Mouse (Mus musculus): ENCODE measurements around the gene Dnah9. TPM values are rescaled to one million over a fixed set of nuclear protein-coding genes. Genes with fewer than 3 reads are reported as not detected.

The Dnah9 gene
- polyA plus RNA-seq, 1 experiment, result not detected

DNA sequence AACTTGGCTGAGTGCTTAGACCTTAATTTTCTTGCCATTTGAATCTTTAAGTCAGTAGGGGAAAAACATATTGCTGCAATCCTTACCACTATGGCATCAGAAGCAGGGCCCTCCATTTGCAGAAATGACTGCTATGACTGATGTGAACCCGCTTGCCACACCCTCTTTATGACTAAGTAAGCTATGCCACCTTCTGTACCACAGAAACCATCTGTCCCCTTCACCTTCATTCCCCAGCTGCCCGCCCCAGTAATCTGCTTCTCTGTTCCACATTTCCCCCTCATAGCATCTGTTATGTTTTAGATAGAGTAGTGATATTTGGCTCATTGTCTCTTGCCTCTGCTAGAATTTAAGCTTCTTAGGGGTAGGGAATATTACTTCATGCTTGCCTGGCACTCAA is 237.6 kb downstream of the Dnah9 start:
- TF ChIP-seq CTCF (IDR thresholded peaks at IDR 0.05; ENCODE audit: low read depth, low read length) (no peak), POLR2A (IDR thresholded peaks at IDR 0.05; ENCODE audit: borderline replicate concordance, low read depth, low read length) (no peak)
- no peaks in the 10 kb centered on the region for H3K4me1 ChIP-seq (ENCODE audit: control insufficient read depth, insufficient read depth, low read length)
- no peak overlapping the region for H3K27ac ChIP-seq (ENCODE audit: insufficient read depth, low read depth, low read length)
- no peak overlapping the region for H3K4me3 ChIP-seq (ENCODE audit: insufficient read depth, low read length)

DNA sequence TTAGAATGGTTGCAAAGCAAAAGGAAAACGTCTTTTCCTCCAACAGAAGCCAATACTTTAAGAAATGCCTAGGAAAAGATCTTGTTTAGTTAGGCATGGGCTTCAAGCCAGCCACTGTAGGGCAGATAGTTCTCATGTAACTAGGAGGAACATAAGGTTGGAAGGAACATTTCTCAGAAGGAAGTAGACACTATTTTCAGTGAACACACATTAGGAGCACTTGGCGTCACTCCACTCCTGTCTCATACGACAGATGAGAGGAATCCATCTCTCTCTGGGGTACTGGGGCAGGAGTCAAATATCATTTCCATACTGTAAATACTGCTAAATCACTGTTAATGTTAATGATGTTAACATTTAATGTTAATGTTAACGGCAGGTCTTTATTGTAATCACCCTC is 238.0 kb downstream of the Dnah9 start:
- Histone ChIP-seq H3K27ac (ENCODE audit: insufficient read depth, low read depth, low read length) (no peak overlapping the region), H3K4me1 (ENCODE audit: control insufficient read depth, insufficient read depth, low read length) (no peaks in the 10 kb centered on the region)
- TF ChIP-seq CTCF (IDR thresholded peaks at IDR 0.05; ENCODE audit: low read depth, low read length), result no peak
- no peak for TF ChIP-seq POLR2A (IDR thresholded peaks at IDR 0.05; ENCODE audit: borderline replicate concordance, low read depth, low read length)

DNA sequence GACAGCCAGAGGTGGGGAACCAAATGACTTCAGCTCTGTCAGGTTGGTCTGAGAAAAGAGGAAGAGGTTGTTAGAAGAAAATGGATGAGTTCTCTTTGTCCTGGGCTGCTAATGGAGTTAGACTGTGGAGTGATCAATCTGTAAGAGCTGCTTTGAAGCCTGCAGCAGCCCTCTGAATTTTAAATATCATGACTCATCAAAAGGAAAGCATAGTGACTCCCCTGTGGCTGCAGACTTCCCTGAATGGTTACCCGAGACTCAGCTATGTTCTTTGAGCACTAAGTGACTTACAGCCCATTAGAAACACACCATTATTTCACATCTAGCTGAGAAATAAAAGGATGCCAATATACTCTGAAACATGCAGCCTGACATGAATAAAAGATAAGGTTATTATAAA is 240.4 kb downstream of the Dnah9 start:
- H3K4me3 ChIP-seq (ENCODE audit: insufficient read depth, low read length), result no peak overlapping the region
- H3K27ac ChIP-seq (ENCODE audit: insufficient read depth, low read depth, low read length), result no peak overlapping the region
- no peak for TF ChIP-seq CTCF (IDR thresholded peaks at IDR 0.05; ENCODE audit: low read depth, low read length)
- no peak for TF ChIP-seq POLR2A (IDR thresholded peaks at IDR 0.05; ENCODE audit: borderline replicate concordance, low read depth, low read length)
- H3K4me1 ChIP-seq (ENCODE audit: control insufficient read depth, insufficient read depth, low read length), result no peaks in the 10 kb centered on the region

More for the DNA sequence above, 238.0 kb downstream of the Dnah9 start:
- no peak overlapping the region for H3K4me3 ChIP-seq (ENCODE audit: insufficient read depth, low read length)

DNA sequence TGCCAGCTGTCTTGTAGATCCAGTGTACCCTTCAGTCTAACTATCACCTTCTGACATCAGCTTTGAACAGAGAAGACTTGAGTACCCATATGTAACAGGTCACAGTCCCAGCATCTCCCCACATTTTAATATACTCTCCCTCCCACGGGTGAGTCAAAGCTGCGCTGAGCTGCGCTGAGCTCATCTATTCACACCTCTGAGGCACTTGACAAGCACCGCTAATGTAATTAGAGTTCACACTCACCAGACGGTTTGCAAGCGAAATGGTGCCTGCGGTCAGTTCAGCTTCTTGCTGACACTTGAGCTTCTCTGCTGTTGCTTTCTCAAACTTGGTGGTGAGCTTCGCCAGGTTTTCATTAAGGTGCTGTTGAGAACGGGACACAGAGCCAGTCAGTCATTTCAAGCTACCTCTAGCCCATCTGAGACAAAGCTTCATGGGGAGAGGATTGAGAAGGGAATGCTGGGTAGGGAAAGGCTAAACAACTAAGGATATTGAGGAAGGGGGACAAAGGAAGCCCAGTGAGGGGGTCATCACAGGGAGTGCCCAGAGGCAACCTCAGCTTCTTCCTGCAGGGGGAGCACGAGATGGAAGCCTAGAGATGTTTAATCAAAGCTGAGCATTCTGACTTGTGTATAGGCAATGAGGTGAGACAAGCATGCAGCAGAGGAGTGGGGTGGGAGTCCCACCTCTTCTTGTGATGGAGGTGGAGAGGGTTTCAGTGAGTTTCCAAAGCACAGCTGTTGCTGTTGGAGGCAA is 249.7 kb downstream of the Dnah9 start:
- no peak for TF ChIP-seq CTCF (IDR thresholded peaks at IDR 0.05; ENCODE audit: low read depth, low read length)
- no peak for TF ChIP-seq POLR2A (IDR thresholded peaks at IDR 0.05; ENCODE audit: borderline replicate concordance, low read depth, low read length)
- no peak overlapping the region for H3K4me3 ChIP-seq (ENCODE audit: insufficient read depth, low read length)
- no peak overlapping the region for H3K27ac ChIP-seq (ENCODE audit: insufficient read depth, low read depth, low read length)
- no peaks in the 10 kb centered on the region for H3K4me1 ChIP-seq (ENCODE audit: control insufficient read depth, insufficient read depth, low read length)

DNA sequence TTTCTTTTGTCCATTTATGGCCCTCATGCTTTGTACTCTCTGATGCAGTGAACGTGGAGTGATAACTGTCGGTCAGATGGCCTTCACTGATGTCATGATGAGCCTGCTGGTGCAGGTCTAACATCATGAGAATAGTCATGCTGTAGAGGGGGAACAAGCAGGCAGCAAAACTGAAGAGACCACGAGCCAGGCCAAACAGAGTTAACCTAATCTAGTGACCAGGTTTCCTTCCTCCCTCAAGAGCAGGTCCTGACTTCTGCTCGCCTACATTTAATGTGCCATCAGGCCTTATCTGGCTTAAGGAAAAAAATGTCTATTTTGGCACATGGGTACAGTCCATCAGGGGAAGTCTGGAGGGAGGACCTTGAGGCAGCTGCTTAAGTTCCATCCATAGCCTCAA is 259.2 kb downstream of the Dnah9 start:
- TF ChIP-seq CTCF (IDR thresholded peaks at IDR 0.05; ENCODE audit: low read depth, low read length) (no peak), POLR2A (IDR thresholded peaks at IDR 0.05; ENCODE audit: borderline replicate concordance, low read depth, low read length) (no peak)
- Histone ChIP-seq H3K4me3 (ENCODE audit: insufficient read depth, low read length) (no peak overlapping the region), H3K4me1 (ENCODE audit: control insufficient read depth, insufficient read depth, low read length) (peaks cover under 1% of the 10 kb centered on the region), H3K27ac (ENCODE audit: insufficient read depth, low read depth, low read length) (no peak overlapping the region)

DNA sequence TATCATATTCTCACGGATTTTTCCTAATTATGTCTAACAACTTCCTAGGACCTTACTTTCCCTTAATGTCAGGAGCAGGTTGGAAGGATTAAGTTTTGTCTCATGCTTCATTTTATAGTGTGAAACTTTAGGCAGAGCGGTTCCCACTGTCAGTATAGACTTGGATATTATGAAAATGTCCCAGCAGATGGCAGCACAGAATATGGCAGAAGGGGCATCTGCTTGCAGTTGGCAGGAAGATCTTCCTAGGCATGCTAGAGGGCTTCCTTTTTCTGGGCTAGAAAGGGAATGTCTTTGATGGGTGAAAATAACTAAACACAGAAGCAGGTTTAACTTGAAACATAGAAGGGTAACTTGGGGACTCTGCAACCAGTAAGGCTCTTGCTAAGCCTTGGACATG is 262.9 kb downstream of the Dnah9 start:
- TF ChIP-seq POLR2A (IDR thresholded peaks at IDR 0.05; ENCODE audit: borderline replicate concordance, low read depth, low read length), result no peak
- no peak for TF ChIP-seq CTCF (IDR thresholded peaks at IDR 0.05; ENCODE audit: low read depth, low read length)
- peaks cover 4% of the 10 kb centered on the region for H3K4me1 ChIP-seq (ENCODE audit: control insufficient read depth, insufficient read depth, low read length)
- no peak overlapping the region for H3K27ac ChIP-seq (ENCODE audit: insufficient read depth, low read depth, low read length)
- H3K4me3 ChIP-seq (ENCODE audit: insufficient read depth, low read length), result no peak overlapping the region

DNA sequence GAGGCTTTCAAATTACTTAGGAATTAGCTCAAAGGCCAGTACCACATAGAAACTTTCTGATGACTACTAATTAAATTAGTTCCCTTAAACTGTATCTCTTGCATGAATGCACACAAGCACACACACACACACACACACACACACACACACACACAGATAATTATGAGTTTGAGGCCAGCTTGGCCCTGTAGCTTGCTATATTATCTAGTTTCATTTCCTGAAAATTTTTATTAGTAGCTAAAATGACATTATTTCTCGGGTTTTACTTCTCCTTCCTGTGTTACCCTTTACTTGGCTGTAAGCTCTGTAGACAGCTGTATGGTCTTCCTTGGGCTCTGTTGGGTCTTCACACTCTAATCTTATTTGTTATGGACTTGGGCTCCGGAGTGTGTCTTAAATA is 264.4 kb downstream of the Dnah9 start:
- no peak for TF ChIP-seq POLR2A (IDR thresholded peaks at IDR 0.05; ENCODE audit: borderline replicate concordance, low read depth, low read length)
- no peak for TF ChIP-seq CTCF (IDR thresholded peaks at IDR 0.05; ENCODE audit: low read depth, low read length)
- H3K4me1 ChIP-seq (ENCODE audit: control insufficient read depth, insufficient read depth, low read length), result peaks cover 4% of the 10 kb centered on the region
- H3K27ac ChIP-seq (ENCODE audit: insufficient read depth, low read depth, low read length), result no peak overlapping the region
- H3K4me3 ChIP-seq (ENCODE audit: insufficient read depth, low read length), result no peak overlapping the region

DNA sequence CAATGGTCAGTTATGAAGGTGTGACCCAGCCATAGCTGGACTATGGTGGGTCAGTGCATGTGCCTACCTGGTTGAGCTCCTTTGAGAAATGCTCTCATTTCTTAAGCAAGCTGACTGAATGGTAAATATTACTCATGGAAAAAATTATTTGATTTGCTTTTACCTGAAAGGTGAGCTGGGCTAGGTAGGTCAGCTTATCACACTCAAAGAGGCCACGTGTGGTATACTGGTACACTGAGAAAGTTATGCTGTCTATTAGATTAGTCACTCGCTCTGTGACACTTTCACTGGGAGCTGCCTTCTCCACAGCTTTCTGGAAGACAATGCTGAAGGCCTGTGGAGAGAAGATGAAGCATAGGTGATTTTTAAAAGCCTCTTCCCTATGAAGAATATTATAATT is 286.9 kb downstream of the Dnah9 start:
- TF ChIP-seq CTCF (IDR thresholded peaks at IDR 0.05; ENCODE audit: low read depth, low read length), result no peak
- Histone ChIP-seq H3K4me1 (ENCODE audit: control insufficient read depth, insufficient read depth, low read length) (no peaks in the 10 kb centered on the region), H3K27ac (ENCODE audit: insufficient read depth, low read depth, low read length) (no peak overlapping the region), H3K4me3 (ENCODE audit: insufficient read depth, low read length) (no peak overlapping the region)

DNA sequence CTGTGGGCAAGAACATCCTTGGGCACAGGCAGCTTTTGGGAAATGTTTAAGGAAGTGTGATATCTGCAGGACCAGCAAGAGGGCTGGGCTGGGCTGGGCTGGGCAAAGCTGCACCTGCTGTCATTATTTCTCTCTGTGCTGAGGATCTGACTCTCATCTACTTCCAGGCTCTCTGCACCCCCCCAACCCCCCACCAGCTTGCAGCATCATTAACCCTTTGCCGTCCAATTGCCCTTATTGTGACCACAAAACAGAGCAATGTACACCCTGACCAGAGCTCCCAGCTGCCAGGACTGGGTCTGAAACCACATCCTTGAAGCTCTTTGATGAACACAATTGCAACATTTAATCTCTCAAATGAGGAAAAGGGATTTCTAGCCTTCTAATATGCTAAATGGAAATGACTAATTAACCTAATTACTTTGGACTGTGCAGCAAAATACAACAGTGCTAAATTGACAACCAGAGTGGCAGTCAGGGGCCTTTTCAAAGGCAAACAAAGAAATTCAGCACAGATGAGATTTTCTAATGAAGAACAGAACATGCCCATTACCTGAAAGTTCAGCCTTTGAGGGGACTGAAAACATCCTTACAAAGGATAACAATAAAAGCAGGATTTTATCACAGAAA is 291.1 kb downstream of the Dnah9 start:
- H3K4me3 ChIP-seq (ENCODE audit: insufficient read depth, low read length), result no peak overlapping the region
- TF ChIP-seq CTCF (IDR thresholded peaks at IDR 0.05; ENCODE audit: low read depth, low read length) (no peak), POLR2A (IDR thresholded peaks at IDR 0.05; ENCODE audit: borderline replicate concordance, low read depth, low read length) (no peak)

DNA sequence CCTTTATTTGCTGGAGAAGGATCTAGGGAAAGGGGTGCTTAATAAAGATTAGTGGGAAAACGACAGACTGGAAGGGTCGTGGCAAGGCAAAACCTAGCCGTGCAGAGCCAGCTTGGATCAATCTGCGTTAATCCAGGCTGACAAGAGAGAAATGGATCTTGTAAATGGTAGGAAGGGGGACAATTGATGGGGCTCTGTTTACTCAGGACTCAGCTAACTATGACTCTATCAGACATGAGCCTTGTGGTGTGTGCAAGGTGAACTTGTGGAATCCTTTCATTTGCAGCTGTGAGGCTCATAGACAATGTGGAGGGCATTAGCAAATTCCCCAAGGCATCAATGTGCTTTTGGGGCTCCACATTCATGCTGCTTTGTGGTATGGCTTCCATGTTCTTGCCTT is 306.9 kb downstream of the Dnah9 start:
- TF ChIP-seq CTCF (IDR thresholded peaks at IDR 0.05; ENCODE audit: low read depth, low read length) (no peak), POLR2A (IDR thresholded peaks at IDR 0.05; ENCODE audit: borderline replicate concordance, low read depth, low read length) (no peak)
- Histone ChIP-seq H3K4me3 (ENCODE audit: insufficient read depth, low read length) (no peak overlapping the region), H3K4me1 (ENCODE audit: control insufficient read depth, insufficient read depth, low read length) (no peaks in the 10 kb centered on the region), H3K27ac (ENCODE audit: insufficient read depth, low read depth, low read length) (no peak overlapping the region)

More for the DNA sequence above, 291.1 kb downstream of the Dnah9 start:
- Histone ChIP-seq H3K27ac (ENCODE audit: insufficient read depth, low read depth, low read length) (no peak overlapping the region), H3K4me1 (ENCODE audit: control insufficient read depth, insufficient read depth, low read length) (no peaks in the 10 kb centered on the region)

Data from bone marrow macrophage, adult 2 months (primary cell).